In genomic region chr2:68371912-68372311, GRCm38 (mm10) we compare ENCODE assay signal across 29 mouse cellular contexts.
DNase-seq lines count a peak whose midpoint lies in the region; ATAC-seq and TF ChIP-seq lines count a peak whose summit lies in the region.
"Had no signal": no experiment of that assay in that cellular context is flagged by ENCODE, and none has a peak within 500 bp of the region (broad histone marks: within the 10 kb centered on the region; RNA-seq: fewer than 3 reads in every experiment).

No protein-coding gene starts in this region.

- 0 out of 2 replicates have a peak, but pooled peaks have one; percentile 28 for ATAC-seq in heart, embryonic 15.5 days (replicated peaks; ENCODE audit: insufficient number of reproducible peaks, insufficient read depth, low FRiP score, low read depth)
- peak; percentile 66 for ATAC-seq in stomach, postnatal 0 days (ENCODE audit: low FRiP score, low TSS enrichment)
- ATAC-seq: CD4-positive, CD25-positive, alpha-beta regulatory T cell, adult 4 months; forebrain, postnatal 0 days; inflammation-experienced regulatory T-cells, adult 6 months; lung, postnatal 0 days; midbrain, embryonic 13.5 days had no signal

- DNase-seq in heart, embryonic 10.5 days (ENCODE audit: low spot score), result no peak
- DNase-seq in heart, adult 9 months (ENCODE audit: low spot score in 2 of 2), result no peak
- no peak for DNase-seq in heart, postnatal 36 days
- peak; percentile 22 for DNase-seq in right cerebral cortex, postnatal 25 days
- DNase-seq in right cerebral cortex, postnatal 36 days (ENCODE audit: low spot score in 2 of 2), result no peak
- DNase-seq in stomach, postnatal 0 days (ENCODE audit: low spot score), result no peak
- DNase-seq in urinary bladder, postnatal 36 days (ENCODE audit: low spot score in 2 of 2), result no peak
- DNase-seq: adrenal gland, postnatal 14 days; cerebellum, adult 11-12 months; cerebellum, adult 9-11 months; forebrain, postnatal 0 days; gastrocnemius, postnatal 14 days; kidney, adult 11 months; kidney, postnatal 14 days; liver, embryonic 13.5 days; lung, adult 18-20 months; thymus, postnatal 4 days had no signal

- no peaks in the 10 kb centered on the region for H3K9me3 ChIP-seq in heart, embryonic 10.5 days
- no peaks in the 10 kb centered on the region for H3K9me3 ChIP-seq in heart, embryonic 15.5 days (replicated peaks)
- no peaks in the 10 kb centered on the region for H3K9me3 ChIP-seq in stomach, postnatal 0 days (ENCODE audit: control insufficient read depth, low read length)
- H3K9me3 ChIP-seq: embryonic facial prominence, embryonic 13.5 days; hindbrain, embryonic 15.5 days; limb, embryonic 10.5 days; limb, embryonic 15.5 days; liver, embryonic 13.5 days; midbrain, embryonic 13.5 days; neural tube, embryonic 13.5 days; stomach, embryonic 15.5 days had no signal

- no peaks in the 10 kb centered on the region for H3K27me3 ChIP-seq in heart, embryonic 10.5 days (ENCODE audit: insufficient read depth, poor library complexity, severe bottlenecking)
- no peaks in the 10 kb centered on the region for H3K27me3 ChIP-seq in heart, embryonic 15.5 days
- H3K27me3 ChIP-seq in stomach, postnatal 0 days (ENCODE audit: control insufficient read depth, insufficient read depth, low read length), result no peaks in the 10 kb centered on the region
- H3K27me3 ChIP-seq: embryonic facial prominence, embryonic 13.5 days; hindbrain, embryonic 15.5 days; limb, embryonic 15.5 days; liver, embryonic 13.5 days; midbrain, embryonic 13.5 days; neural tube, embryonic 13.5 days; stomach, embryonic 15.5 days had no signal

- no peak overlapping the region for H3K4me3 ChIP-seq in heart, embryonic 10.5 days
- no peak overlapping the region for H3K4me3 ChIP-seq in heart, embryonic 15.5 days
- H3K4me3 ChIP-seq in stomach, postnatal 0 days (ENCODE audit: low read depth, low read length), result no peak overlapping the region
- H3K4me3 ChIP-seq: embryonic facial prominence, embryonic 13.5 days; hindbrain, embryonic 15.5 days; limb, embryonic 10.5 days; limb, embryonic 15.5 days; liver, embryonic 13.5 days; midbrain, embryonic 13.5 days; neural tube, embryonic 13.5 days; stomach, embryonic 15.5 days had no signal

- peaks cover 57% of the 10 kb centered on the region for H3K4me1 ChIP-seq in heart, embryonic 10.5 days
- peaks cover 49% of the 10 kb centered on the region for H3K4me1 ChIP-seq in heart, embryonic 15.5 days (replicated peaks)
- no peaks in the 10 kb centered on the region for H3K4me1 ChIP-seq in stomach, postnatal 0 days (replicated peaks; ENCODE audit: control insufficient read depth, insufficient read depth)
- H3K4me1 ChIP-seq: embryonic facial prominence, embryonic 13.5 days; limb, embryonic 15.5 days; liver, embryonic 13.5 days; stomach, embryonic 15.5 days had no signal

- H3K9ac ChIP-seq in heart, embryonic 15.5 days, result no peak overlapping the region
- no peak overlapping the region for H3K9ac ChIP-seq in stomach, postnatal 0 days (ENCODE audit: low read length)
- H3K9ac ChIP-seq: embryonic facial prominence, embryonic 13.5 days; forebrain, postnatal 0 days; hindbrain, embryonic 15.5 days; limb, embryonic 15.5 days; liver, embryonic 13.5 days; midbrain, embryonic 13.5 days; neural tube, embryonic 13.5 days; stomach, embryonic 15.5 days had no signal

- WGBS in heart, embryonic 10.5 days, result 50% methylated on average over 6 of the region's 6 CpGs
- 41% methylated on average over 6 of the region's 6 CpGs for WGBS in heart, embryonic 15.5 days
- 55% methylated on average over 6 of the region's 6 CpGs for WGBS in stomach, postnatal 0 days

- TF ChIP-seq EP300 in stomach, postnatal 0 days (optimal IDR thresholded peaks at IDR 0.05), result no peak

- H3K36me3 ChIP-seq in heart, embryonic 10.5 days, result no peaks in the 10 kb centered on the region
- H3K36me3 ChIP-seq in heart, embryonic 15.5 days, result no peaks in the 10 kb centered on the region
- H3K36me3 ChIP-seq in stomach, postnatal 0 days (ENCODE audit: control insufficient read depth, insufficient read depth, low read length), result no peaks in the 10 kb centered on the region
- H3K36me3 ChIP-seq: embryonic facial prominence, embryonic 13.5 days; hindbrain, embryonic 15.5 days; limb, embryonic 15.5 days; liver, embryonic 13.5 days; midbrain, embryonic 13.5 days; neural tube, embryonic 13.5 days; stomach, embryonic 15.5 days had no signal

- H3K27ac ChIP-seq in heart, embryonic 10.5 days, result peak overlapping the region; percentile 75
- H3K27ac ChIP-seq in heart, embryonic 15.5 days, result peak overlapping the region; percentile 41
- H3K27ac ChIP-seq in stomach, postnatal 0 days (replicated peaks), result no peak overlapping the region
- H3K27ac ChIP-seq: embryonic facial prominence, embryonic 13.5 days; hindbrain, embryonic 15.5 days; limb, embryonic 10.5 days; limb, embryonic 15.5 days; liver, embryonic 13.5 days; macrophage; midbrain, embryonic 13.5 days; neural tube, embryonic 13.5 days; stomach, embryonic 15.5 days had no signal

- TF ChIP-seq CTCF in stomach, postnatal 0 days (IDR thresholded peaks at IDR 0.05; ENCODE audit: low read depth), result no peak

- intact Hi-C loops in heart, postnatal 36 days (cut with DNase I), result no loop called here

- H3K4me2 ChIP-seq in heart, embryonic 15.5 days, result no peak overlapping the region
- no peak overlapping the region for H3K4me2 ChIP-seq in stomach, postnatal 0 days (replicated peaks; ENCODE audit: low read depth)
- H3K4me2 ChIP-seq: embryonic facial prominence, embryonic 13.5 days; hindbrain, embryonic 15.5 days; limb, embryonic 15.5 days; liver, embryonic 13.5 days; midbrain, embryonic 13.5 days; neural tube, embryonic 13.5 days; stomach, embryonic 15.5 days had no signal
